Mouse (Mus musculus) stomach, postnatal 0 days (tissue): Measurements from ENCODE around the gene Msi2.

Experiments used
- CTCF ChIP-seq: IDR thresholded peaks from 2 replicates; pipeline ENCODE4 v1.5.1; 2016; ENCODE audit warnings: antibody characterized with exemption, low read depth, mild to moderate bottlenecking, moderate library complexity
- EP300 ChIP-seq: optimal IDR thresholded peaks from 2 replicates; pipeline ENCODE3; 2016; ENCODE audit warnings: antibody characterized with exemption

DNA sequence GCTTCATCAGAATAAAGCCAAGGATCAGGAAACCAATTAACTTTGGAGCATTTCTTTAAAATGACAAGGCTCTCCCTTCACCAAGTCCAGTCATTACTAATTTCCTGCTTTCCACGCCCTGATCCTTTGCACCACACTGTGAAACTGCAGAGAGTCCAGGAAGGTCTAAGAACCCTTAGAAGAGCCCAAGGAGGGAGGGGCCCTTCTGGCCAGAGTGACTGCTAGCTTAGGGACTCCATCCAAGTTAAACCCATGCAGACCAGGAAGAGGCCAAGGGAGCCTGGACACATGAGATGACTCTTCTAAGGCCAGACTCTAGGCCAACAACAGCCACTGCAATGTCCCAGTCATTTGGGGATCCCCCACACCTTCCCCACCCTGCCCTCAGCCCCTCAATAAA, 83.7 kb downstream of the Msi2 start:
- TF ChIP-seq CTCF: no peak
- TF ChIP-seq EP300: no peak
